In genomic region chr5:151173774-151174173, GRCm38 (mm10) we compare ENCODE assay signal across 18 mouse cellular contexts. TPM values are rescaled to one million over a fixed set of nuclear protein-coding genes. Genes with fewer than 3 reads are reported as not detected.
A peak's percentile ranks its signal among the peaks of the same experiment; 100 is the strongest.
DNase-seq lines count a peak whose midpoint lies in the region; ATAC-seq and TF ChIP-seq lines count a peak whose summit lies in the region.
"Had no signal": no experiment of that assay in that cellular context is flagged by ENCODE, and none has a peak within 500 bp of the region (broad histone marks: within the 10 kb centered on the region; RNA-seq: fewer than 3 reads in every experiment).

No protein-coding gene starts in this region.

- H3K27ac ChIP-seq in heart, adult 2 months, result peak overlapping the region; percentile 77
- H3K27ac ChIP-seq in limb, embryonic 12.5 days, result peak overlapping the region; percentile 72
- H3K27ac ChIP-seq in limb, embryonic 10.5 days, result no peak overlapping the region
- H3K27ac ChIP-seq in brown adipose tissue, adult 24 weeks (replicated peaks; ENCODE audit: low read depth, low read length), result peak overlapping the region; percentile 35
- H3K27ac ChIP-seq: embryonic facial prominence, embryonic 15.5 days; liver, embryonic 14.5 days; midbrain, embryonic 15.5 days had no signal

- peaks cover 18% of the 10 kb centered on the region for H3K4me1 ChIP-seq in heart, adult 2 months (ENCODE audit: control insufficient read depth, insufficient read depth, low read length)
- H3K4me1 ChIP-seq in limb, embryonic 12.5 days (replicated peaks), result peaks cover 18% of the 10 kb centered on the region
- no peaks in the 10 kb centered on the region; the same call in 1 of the 2 replicates for H3K4me1 ChIP-seq in limb, embryonic 10.5 days
- peaks cover 28% of the 10 kb centered on the region for H3K4me1 ChIP-seq in brown adipose tissue, adult 24 weeks (ENCODE audit: control insufficient read depth, insufficient read depth, insufficient read length, low read length)
- H3K4me1 ChIP-seq: midbrain, embryonic 15.5 days had no signal

- TF ChIP-seq CTCF in heart, adult 2 months (IDR thresholded peaks at IDR 0.05), result no peak

- H3K9me3 ChIP-seq in limb, embryonic 12.5 days, result no peaks in the 10 kb centered on the region
- no peaks in the 10 kb centered on the region for H3K9me3 ChIP-seq in limb, embryonic 10.5 days (replicated peaks)
- H3K9me3 ChIP-seq: embryonic facial prominence, embryonic 15.5 days; midbrain, embryonic 15.5 days had no signal

- no peak overlapping the region for H3K4me2 ChIP-seq in limb, embryonic 12.5 days
- H3K4me2 ChIP-seq: embryonic facial prominence, embryonic 15.5 days; midbrain, embryonic 15.5 days had no signal

- TF ChIP-seq EP300 in heart, adult 2 months (IDR thresholded peaks at IDR 0.05; ENCODE audit: insufficient read depth, low read depth, low read length), result no peak

- no peaks in the 10 kb centered on the region for H3K27me3 ChIP-seq in heart, adult 2 months (ENCODE audit: control insufficient read depth, insufficient read depth, low read length)
- H3K27me3 ChIP-seq in limb, embryonic 12.5 days, result no peaks in the 10 kb centered on the region
- no peaks in the 10 kb centered on the region for H3K27me3 ChIP-seq in limb, embryonic 10.5 days (ENCODE audit: low read depth, poor library complexity, severe bottlenecking)
- H3K27me3 ChIP-seq: embryonic facial prominence, embryonic 15.5 days; midbrain, embryonic 15.5 days had no signal

- TF ChIP-seq POLR2A in heart, adult 2 months (IDR thresholded peaks at IDR 0.05; ENCODE audit: insufficient read depth, low read depth, low read length), result no peak

- no peak for DNase-seq in heart, adult 2 months
- DNase-seq in heart, postnatal 36 days, result no peak
- DNase-seq in limb, embryonic 10.5 days (ENCODE audit: low spot score), result no peak
- DNase-seq in 3T3-L1 (ENCODE audit: low read depth, low spot score), result peak; percentile 96
- no peak for DNase-seq in thymus, postnatal 36 days
- DNase-seq in thymus, postnatal 0 days (ENCODE audit: low spot score), result no peak
- DNase-seq: adrenal gland, postnatal 14 days; cerebellum, adult 11 months; cerebellum, postnatal 14 days; left cerebral cortex, postnatal 4 days; thymus, postnatal 14 days had no signal

- peak overlapping the region; percentile 15 for H3K9ac ChIP-seq in heart, adult 2 months (ENCODE audit: low read depth, low read length)
- H3K9ac ChIP-seq in limb, embryonic 12.5 days (replicated peaks), result no peak overlapping the region
- H3K9ac ChIP-seq: embryonic facial prominence, embryonic 15.5 days; liver, embryonic 14.5 days; midbrain, embryonic 15.5 days had no signal

- peaks cover 29% of the 10 kb centered on the region for H3K36me3 ChIP-seq in heart, adult 2 months (ENCODE audit: control insufficient read depth, insufficient read depth, low read length)
- H3K36me3 ChIP-seq in limb, embryonic 12.5 days, result no peaks in the 10 kb centered on the region
- H3K36me3 ChIP-seq in limb, embryonic 10.5 days, result no peaks in the 10 kb centered on the region
- H3K36me3 ChIP-seq: embryonic facial prominence, embryonic 15.5 days; midbrain, embryonic 15.5 days had no signal

- ATAC-seq in limb, embryonic 12.5 days (ENCODE audit: insufficient number of reproducible peaks, insufficient read depth, low FRiP score, low TSS enrichment, low read depth), result no peak
- ATAC-seq: inflammation-experienced regulatory T-cells, adult 6 months; midbrain, embryonic 15.5 days had no signal

- intact Hi-C loops in heart, adult 2 months (cut with DNase I), result loop anchor here (2.0 kb wide), 1 partner anchor 13 kb away; no protein-coding TSS in a partner anchor
- intact Hi-C loops in heart, postnatal 36 days (cut with DNase I), result no loop called here

- WGBS in heart, adult 2 months, result 50% methylated on average over 1 of the region's 1 CpGs
- 80% methylated on average over 1 of the region's 1 CpGs for WGBS in limb, embryonic 12.5 days
- WGBS in limb, embryonic 10.5 days, result 85% methylated on average over 1 of the region's 1 CpGs

- peaks cover 14% of the 10 kb centered on the region for H3K79me2 ChIP-seq in heart, adult 2 months (replicated peaks; ENCODE audit: control insufficient read depth, insufficient read depth, low read length)

- H3K4me3 ChIP-seq in heart, adult 2 months, result peak overlapping the region; percentile 9; the same call in 1 of the 2 replicates
- no peak overlapping the region for H3K4me3 ChIP-seq in limb, embryonic 12.5 days (replicated peaks)
- no peak overlapping the region for H3K4me3 ChIP-seq in limb, embryonic 10.5 days
- H3K4me3 ChIP-seq in brown adipose tissue, adult 24 weeks (ENCODE audit: insufficient read depth, low read depth, low read length), result no peak overlapping the region
- H3K4me3 ChIP-seq: embryonic facial prominence, embryonic 15.5 days; midbrain, embryonic 15.5 days had no signal

RNA-seq across cellular contexts. Expression of gene Stard13, which starts 59.9 kb away (rescaled TPM):
- total RNA-seq in heart, adult 2 months (2021), result 10 to 100 TPM; 22.1 to 24.4 TPM
- 9.9 and 16.4 TPM in 2 replicates for polyA plus RNA-seq in heart, adult 2 months (2012; rRNA removed)
- 10 to 100 TPM; 24.1 to 25.0 TPM for total RNA-seq in heart, postnatal 36 days (2021)
- 7.1 and 7.9 TPM in 2 replicates for polyA plus RNA-seq in limb, embryonic 12.5 days (2016; fragmentation: Nextera tagmentation; extraction: Ambion mirVana)
- 1.8 and 3.4 TPM in 2 replicates for polyA plus RNA-seq in limb, embryonic 10.5 days (2016; fragmentation: Nextera tagmentation; extraction: Ambion mirVana)
- polyA plus RNA-seq in brown adipose tissue, adult 24 weeks (2012; ENCODE audit: insufficient read depth, insufficient read length, missing spikeins), result 6.3 and 7.8 TPM in 2 replicates
- 0.98 and 1.1 TPM in 2 replicates for polyA plus RNA-seq in thymus, postnatal 0 days (2015; fragmentation: Nextera tagmentation; extraction: Ambion mirVana)
- total RNA-seq: megakaryocyte-erythroid progenitor cell, adult 5-6 weeks had no signal
